Mouse (Mus musculus) right cerebral cortex, postnatal 14 days (tissue): ENCODE measurements around the gene Anxa4.

ENCODE experiments used
- DNase-seq: peaks from one replicate; pipeline ENCODE4 v3.0.0; 2022

Gene Anxa4

DNA sequence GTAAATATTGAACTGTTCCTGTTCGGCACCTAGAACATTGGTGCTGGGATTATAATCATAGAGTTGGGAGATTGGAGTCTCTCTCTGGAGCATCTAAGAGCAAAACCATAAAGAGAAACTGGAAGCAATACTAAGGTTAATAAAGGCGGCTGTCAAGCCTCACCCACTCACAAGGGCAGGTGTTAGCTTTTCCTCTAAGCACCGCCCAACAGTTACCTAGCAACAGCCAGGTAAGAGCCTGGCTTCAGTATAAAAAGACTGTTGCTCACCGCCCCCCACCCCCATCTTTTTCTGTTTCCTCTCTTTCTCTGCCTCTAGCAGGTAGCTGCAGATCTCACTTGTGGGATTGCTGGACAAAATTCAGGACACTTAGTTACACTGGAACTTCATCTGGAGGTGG, 4.1 kb upstream of the Anxa4 start:
- DNase-seq: no peak

DNA sequence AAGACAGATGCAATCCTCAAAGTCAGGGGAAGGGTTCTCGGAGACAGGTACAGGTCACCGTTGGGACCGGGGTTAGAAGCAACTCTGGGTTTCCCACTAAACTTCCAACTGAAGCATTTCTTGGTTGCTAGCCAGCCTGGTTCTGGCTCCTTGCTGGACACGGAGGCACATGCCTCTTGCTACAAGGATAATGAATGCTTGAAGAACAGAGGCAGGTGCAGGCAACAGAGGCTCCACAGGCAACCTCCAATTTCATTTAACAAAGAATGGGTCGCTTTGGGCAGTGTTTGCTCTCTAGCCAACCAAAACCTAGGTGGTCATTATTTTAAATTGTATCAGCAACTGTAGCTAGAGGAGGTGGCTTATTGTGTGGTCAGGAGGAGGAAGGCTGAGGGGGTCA, 573 bp upstream of the Anxa4 start:
- DNase-seq: no peak

DNA sequence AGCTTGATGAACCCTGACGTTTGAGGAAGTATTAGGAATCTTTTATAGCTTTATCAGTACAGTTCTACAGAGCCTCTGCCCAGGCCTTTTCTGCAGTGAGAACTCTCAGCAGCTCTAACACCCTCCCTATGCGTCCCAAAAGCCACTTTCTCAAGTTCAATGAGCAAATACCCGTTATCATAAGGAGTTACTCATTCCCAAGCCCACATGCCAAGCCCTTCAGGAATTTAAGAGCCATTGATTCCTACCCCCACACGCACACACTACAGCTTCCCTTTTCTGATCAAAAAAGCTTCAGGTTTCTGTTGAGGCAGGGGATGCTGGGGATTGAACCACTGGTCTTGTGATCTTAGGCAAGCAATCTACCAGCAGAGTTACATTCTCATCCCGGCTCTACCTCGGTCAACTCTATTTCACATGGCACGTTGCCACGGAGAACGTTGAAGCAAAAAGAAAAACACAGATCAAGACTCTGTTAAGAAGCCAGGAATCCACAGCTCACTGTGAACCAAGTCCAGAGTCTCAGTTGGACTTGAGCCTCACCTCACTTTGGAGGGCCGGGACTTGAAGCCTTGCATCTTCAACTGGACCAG, 2.9 kb downstream of the Anxa4 start:
- no peak for DNase-seq

DNA sequence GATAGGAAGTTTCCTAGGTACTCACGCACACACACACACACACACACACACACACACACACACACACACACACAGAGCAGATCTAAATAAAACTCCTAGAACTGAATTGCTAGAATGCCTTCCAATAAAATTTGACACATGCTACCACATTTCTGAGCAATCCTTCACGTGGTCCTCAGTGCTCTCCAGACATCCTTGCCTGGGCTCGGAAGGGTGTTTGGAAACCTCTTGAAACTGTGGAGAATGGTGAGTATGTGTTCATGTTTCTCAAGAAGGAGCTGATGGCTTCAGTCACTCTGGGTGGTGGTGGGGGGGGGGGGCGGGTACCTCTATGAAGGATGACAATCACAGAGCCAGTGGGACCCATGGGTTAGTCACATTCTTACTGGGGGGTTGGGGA, 5.1 kb downstream of the Anxa4 start:
- no peak for DNase-seq

- DNase-seq: no peak
Measured at GRCm38 (mm10) chr6:86786545-86786944, 6.8 kb downstream of the Anxa4 start.

DNA sequence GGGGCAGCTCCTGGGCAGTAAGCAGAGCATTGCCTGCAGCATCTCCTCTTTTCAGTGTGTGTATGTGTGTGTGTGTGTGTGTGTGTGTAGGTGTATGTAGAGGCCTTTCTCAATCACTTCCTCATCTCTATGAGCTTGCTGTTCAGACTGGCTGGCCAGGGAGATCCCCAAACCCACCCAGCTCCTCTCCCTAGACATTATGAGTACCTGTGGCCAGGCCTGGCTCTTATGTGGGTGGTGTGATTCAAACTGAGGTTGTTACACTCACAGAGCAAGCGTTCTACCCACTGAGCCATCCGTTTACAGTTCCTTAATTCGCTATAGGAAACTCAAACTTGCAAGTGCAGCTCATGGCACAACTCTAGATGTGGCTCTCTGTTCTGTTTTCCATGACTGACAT, 8.6 kb downstream of the Anxa4 start:
- DNase-seq: no peak

DNA sequence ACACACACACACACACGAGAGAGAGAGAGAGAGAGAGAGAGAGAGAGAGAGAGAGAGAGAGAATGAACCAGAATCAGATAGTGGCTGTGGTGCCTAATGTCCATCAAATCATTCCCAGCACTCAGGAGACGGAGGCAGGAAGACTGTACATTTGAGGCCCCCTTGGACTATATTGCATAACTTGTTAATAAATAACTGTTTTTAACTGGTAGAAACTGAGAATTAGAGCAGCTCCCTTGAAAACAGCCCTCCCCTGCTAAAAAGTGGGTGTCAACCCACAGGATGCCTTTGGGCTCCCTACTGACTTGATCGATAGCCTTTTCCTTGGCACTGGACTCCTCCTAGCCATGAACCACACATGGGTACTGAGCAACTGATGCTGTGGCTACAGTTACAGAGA, 11.0 kb downstream of the Anxa4 start:
- DNase-seq: no peak

DNA sequence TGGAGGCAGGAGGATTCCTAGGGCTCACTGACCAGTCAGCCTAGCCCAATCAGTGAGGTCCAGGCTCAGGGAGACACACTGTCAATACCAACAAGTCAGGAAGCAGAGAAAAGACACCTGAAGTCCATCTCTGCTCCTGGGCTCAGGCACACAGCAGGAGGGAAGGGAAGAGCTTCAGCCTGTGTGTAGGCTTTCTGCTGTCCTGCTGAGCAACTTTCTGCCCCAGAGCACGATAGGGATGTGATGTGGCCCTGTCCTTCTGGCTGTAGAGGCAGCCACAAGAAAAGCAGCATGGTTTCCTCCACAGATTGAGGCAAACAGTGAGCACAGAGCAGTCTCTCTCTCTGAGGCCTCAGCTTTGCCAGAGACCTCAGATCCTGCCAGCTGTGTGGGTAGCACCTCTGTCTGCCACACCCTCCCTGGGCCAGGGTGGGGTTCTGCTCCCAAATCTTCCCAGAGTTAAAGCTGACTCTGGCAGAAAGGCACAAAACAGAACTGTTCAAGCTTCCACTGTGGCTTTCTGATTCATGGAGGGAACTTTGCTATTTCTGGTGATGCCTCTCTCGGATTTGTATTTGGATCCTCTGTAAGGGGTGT, 11.9 kb downstream of the Anxa4 start:
- DNase-seq: no peak

DNA sequence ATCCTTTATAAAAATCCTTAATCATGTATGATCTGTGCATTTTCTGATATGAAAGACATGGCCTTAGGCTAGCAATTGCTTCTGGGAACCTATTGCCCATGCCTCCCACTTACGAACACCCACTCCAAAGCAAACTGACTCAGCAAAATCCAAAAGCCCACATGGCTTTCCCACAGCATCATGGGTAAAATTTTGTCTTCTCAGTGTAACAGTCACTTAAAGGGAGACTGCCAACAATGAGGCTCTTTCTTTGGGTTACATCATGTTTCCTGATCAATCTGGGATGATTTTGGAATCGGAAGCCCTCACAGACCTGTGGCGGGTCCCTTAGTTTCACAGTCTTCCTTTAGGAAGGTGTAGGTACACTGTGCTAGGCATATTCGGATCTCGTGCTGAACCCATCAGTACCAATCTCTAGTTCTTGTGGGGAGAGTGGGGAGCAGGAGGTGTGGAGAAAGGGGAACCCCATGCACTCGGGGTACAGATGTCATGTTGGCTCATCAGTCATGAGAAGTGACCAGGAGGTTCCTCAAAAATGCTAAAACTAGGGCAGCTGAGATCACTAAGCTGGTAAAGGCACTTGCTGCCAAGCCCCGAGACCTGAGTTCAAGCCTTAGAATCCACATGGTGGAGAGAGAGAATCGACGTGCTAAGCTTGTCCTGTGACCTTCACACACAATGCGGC, 14.3 kb downstream of the Anxa4 start:
- DNase-seq: no peak

DNA sequence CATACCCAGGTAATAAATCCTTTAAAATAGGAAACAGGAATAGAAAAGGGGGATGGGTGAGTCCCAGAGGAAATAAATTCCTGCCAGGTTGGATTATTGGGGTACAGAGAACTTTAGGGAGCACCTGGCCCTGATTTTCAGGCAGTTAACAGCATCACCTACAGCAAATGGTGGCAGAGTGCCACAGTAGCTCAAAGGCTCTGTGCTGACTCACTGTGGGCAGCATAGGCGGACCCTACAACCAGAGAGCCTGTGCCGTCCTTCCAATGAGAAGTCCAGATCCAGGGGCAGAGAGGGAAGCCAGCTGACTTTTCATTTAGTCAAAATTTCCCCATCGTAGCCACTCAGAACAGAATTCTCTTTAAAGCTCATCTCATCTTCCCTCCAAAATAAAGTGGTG, 16.2 kb downstream of the Anxa4 start:
- no peak for DNase-seq

GRCm38 (mm10) chr6:86776706-86777071, 16.7 kb downstream of the Anxa4 start:
- DNase-seq: no peak

- no peak for DNase-seq
Measured at GRCm38 (mm10) chr6:86776001-86776705, 17.2 kb downstream of the Anxa4 start.

DNA sequence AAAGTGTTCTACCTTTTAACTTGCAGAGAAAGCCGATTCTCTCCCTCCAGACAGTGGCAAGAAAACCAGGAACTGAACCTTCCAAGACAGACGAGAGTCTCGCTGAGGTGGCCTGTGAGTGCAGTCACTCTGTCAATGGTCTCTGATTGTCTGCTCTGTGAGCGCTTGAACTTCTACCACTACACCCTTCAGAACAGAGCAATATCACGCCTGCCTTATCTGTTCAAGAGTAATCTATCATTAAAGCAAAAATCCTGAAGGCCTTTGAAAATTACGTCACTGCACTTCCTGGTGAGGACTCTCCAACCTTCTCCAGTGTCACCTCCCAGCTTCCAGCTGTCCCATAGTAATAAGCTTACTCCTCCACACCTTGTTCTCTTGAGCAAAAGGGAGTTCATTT, 18.4 kb downstream of the Anxa4 start:
- DNase-seq: no peak

DNA sequence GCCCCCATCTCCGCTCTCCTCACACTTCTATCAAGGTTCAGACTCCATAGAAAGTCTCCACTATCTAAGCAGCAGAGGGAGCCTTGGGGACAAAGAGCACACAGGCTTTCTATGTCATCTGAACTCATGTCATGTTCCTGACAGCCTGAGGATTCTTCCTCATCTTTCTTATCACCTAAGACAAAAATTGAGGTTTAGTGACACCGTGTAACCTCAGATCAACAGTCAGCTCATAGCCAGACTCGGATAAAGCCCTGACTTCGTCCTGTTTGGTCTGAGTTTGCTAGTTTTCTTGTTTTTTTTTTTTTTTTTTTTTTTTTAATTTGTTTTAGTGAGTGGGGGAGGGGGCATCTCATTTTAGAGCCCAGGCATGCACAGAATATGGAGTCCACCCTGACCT, 19.6 kb downstream of the Anxa4 start:
- no peak for DNase-seq

DNA sequence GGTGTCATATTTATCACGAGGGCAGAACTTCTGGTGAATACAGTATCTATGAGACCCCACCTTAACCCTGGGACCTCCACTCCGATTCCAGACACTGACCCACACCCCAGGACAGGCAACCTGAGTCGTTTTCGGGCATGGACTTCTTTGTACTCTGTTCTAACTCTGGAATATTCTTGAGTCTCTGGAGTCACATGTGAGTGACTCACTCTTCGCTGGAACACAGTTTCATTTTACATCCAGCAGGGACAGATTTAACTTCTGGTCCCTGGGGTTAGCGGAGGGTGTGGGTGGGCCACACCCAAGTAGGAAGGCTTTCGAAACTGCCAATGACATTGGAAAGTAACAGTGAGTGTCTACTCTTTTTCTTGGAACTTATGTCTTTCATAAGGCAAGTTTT, 20.8 kb downstream of the Anxa4 start:
- DNase-seq: no peak

GRCm38 (mm10) chr6:86768938-86769337, 24.4 kb downstream of the Anxa4 start:
- DNase-seq: no peak

- DNase-seq: no peak
Measured at GRCm38 (mm10) chr6:86768186-86768776, 25.1 kb downstream of the Anxa4 start.

DNA sequence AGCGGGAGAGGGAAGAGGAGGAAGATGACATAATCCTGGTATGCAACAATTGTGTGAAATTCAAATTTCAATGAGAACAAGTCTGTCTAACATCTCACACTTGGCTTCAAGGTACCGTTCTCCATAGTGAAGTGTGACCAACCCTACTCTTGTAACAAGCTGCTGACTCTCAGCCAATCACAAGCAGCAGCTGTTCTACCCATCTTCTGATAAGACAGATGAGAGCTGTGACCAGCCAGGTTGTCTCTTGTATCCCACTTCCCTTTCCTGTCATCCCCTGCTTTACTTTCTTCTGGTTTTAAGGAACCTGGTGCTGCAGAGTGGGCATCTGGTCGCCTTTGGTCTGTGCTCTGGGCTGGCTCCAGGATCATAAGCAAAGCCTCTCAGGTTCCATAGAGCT, 25.9 kb downstream of the Anxa4 start:
- DNase-seq: no peak

GRCm38 (mm10) chr6:86765637-86766059, 27.7 kb downstream of the Anxa4 start:
- no peak for DNase-seq

DNA sequence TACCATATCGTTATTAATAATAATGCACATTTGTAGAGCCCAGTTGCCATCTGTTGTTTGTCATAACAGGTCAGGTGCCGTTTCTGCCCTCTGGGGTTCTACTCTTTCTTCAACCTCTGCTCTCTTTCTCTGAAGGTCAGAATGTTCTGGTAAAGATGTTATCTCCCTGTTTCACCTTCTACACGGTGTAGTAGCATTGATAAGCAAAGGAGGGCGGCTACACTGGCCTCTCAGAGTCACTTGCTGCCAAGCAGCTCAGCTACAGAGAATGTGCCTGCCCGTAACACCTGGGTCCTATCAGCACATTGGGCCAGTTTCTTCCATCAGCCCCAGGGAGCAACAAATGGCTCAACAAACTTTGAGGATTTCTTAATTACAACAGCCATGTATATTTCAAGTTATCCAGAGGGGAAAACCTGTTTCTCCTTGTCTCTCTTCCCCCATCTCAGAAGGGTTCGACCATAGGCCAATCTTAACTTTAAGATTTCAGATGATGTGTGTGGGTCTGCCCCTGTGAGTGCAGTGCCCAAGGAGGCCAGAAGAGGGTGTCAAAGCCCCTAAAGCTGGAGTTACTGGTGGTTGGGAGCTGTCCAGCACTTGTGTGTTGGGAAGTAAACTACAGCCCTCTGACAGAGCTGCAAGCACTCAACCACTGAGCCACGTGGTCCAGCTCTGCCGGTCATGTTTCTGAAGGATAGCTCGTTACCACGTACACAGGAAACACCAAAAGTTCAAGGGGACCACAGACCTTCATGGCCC, 39.1 kb downstream of the Anxa4 start:
- no peak for DNase-seq

GRCm38 (mm10) chr6:86752843-86753485, 40.4 kb downstream of the Anxa4 start:
- no peak for DNase-seq

DNA sequence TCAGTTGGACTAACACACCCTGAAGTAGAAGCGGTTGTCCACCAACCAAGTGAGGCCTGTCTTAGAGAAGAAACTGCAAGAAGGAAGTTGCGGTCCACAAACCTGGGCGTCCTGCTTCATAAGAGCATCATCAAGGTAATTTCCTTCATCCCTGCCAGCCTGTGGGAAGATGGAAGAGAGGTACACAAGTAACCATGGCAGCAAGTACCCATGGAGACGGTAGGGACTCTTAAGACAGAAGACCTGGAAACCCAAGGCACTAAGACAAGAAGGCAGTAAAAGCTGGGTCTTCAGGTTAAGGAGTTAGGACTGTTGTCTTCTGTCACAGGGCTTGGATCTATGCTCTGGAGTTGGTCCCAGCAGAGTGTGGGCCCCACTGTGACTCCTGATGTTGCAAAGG, 42.4 kb downstream of the Anxa4 start:
- no peak for DNase-seq
